Mouse (Mus musculus): ENCODE data around the gene Srpk3.
"Not testable (repeated sequence)": the region's sequence is repeated elsewhere in the genome, so short reads cannot be mapped to it uniquely, and the experiment has no call there.

The Srpk3 gene

DNA sequence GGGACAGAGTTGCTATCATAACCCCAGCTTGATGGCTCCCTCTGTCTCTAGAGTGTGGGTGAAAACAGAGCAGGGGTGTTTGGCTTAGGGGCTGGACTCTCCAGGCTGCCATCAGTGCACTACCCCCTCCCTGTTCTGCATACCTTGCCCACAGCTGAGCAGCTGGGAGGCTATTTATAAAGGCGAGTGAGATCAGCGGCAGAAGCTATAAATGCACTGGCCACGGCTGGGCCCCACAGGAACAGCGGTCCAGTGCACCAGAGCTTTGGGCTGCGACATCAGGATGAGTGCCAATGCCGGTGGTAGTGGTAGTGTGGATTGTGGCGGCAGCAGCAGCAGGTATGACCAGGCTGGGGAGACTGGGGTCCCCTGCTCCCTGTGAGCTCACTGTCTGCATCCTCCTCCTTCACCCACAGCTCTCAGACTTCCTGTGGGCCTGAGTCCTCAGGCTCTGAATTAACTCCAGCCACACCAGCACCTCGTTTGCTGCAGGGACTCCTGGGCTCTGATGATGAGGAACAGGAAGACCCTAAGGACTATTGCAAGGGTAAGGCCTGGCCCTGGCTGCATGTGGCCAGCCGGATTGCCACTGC, at the start of gene Srpk3:
Gene Srpk3 (plus strand): TSS at position 238 of the 593 bp plus-strand sequence.
- peak; percentile 44 to 46 for DNase-seq

- DNase-seq = no peak
Observed at GRCm38 (mm10) chrX:73730908-73731307, 43.3 kb upstream of the Srpk3 start.

DNA sequence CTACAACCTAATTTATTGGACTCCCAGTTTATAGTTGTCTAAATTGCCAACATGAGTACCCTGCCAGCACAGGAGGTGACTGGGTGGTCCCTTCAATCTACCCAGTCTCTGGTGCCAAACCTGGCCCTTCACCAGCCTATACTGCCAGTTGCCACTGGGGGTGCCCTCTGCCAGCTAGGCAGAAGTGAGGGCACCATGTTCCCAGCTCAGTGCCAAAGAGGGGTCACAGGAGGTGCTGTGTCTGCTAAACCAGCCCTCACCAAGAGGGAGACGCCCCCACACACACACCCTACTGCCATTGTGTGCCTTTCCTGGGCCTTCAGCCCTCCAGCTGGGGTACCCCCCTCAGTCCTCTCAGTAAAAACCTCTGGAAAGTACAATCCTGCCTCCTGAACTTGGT, 36.0 kb upstream of the Srpk3 start:
- DNase-seq = peak; percentile 28 to 35

DNA sequence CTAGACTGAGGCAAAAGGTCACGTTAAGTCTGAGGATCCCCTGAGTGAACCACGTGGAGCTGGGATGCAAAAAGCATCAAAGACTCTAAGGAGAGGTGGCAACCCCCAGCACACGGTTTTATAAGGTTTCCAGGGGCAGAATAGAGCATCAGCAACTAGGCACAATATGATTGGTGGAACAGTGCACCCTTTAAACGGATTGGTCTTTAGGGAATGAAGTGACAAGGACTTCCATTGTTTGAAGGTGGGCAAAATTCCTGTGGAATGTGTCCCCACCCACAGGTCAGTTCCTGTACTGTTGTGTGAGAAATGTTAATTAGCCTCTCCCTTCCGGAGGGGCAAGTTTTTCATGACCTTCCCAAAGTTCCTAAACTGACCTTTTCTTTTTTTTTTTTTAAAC, 35.1 kb upstream of the Srpk3 start:
- DNase-seq = no peak

DNA sequence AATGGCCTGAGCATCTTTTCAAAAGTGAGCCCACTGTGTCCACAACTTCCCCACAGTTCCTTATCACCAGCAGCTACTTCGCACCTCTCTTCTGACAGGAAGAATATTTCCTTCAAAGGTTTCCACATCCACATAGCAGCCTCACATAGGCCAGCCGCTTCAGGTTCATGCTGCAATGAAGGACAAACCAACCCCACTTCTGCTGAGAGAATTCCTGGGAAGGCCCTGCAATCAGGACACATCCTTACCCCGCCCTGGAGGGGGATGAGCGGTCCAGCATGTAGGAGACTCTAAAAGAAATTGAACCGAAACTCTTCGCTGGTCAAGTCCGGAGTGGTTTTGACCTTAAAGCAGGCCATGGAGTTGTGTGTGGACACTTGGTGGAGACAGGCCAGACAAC, 34.4 kb upstream of the Srpk3 start:
- DNase-seq = not testable (repeated sequence)

DNA sequence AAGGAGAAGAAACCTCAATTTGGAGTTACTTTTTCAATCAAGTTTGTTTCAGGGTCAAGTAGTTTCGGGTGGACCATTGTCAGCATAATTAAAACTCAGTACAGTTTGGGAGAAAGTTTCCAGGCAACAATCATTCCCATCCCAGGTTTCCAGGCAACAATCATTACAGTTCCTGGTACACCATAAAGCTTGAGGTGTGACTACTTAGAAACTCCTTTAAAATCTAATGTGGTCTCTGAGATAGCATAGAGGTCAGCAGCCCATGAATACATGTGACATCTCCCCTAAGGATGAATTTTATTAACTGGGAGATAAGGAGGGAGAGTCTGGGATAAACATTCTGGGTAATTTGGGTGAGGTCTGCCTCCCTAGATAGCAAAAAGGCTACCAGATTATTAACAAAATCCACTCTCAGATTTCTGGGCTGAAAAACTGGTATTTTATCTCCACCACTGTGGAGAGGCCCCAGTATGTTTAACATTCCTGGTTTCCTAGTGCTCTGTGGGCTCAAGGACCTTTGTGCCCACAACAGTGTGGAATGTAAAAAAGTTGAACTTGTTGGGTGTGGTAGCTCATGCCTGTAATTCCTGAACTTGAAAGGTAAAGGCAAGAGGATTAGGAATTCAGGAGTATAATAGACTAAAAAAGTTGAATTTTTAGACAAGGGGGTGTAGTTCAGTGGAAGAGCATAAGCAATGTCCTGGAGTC, 29.3 kb upstream of the Srpk3 start:
- no peak for DNase-seq

GRCm38 (mm10) chrX:73748977-73749376, 25.2 kb upstream of the Srpk3 start:
- no peak for DNase-seq

- no peak for DNase-seq
Observed at GRCm38 (mm10) chrX:73756334-73757140, 17.7 kb upstream of the Srpk3 start, which contains the start of gene Plxnb3. Plxnb3 (plus strand) TSS chrX:73757090.

DNA sequence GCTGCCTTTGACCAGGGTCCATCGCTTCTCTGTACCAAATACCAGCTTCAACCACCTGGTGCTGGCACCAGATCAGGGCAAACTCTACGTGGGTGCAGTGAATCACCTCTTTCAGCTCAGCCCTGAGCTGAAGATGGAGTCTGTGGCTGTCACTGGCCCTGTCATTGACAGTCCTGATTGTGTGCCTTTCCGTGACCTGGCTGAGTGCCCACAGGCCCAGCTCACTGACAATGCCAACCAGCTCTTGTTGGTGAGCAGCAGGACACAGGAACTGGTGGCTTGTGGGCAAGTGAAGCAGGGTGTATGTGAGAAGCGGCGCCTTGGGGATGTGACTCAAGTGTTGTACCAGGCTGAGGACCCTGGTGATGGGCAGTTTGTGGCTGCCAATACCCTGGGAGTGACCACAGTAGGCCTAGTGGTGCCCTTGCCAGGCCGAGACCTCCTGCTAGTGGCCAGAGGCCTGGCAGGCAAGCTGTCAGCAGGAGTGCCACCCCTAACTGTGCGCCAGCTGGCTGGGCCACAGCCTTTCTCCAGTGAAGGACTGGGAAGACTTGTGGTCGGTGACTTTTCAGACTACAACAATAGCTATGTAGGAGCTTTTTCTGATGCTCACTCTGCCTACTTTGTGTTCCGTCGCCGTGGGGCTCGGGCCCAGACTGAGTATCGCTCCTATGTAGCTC, 15.5 kb upstream of the Srpk3 start:
- DNase-seq = no peak

- DNase-seq = no peak
Observed at GRCm38 (mm10) chrX:73765311-73765710, 8.9 kb upstream of the Srpk3 start.

DNA sequence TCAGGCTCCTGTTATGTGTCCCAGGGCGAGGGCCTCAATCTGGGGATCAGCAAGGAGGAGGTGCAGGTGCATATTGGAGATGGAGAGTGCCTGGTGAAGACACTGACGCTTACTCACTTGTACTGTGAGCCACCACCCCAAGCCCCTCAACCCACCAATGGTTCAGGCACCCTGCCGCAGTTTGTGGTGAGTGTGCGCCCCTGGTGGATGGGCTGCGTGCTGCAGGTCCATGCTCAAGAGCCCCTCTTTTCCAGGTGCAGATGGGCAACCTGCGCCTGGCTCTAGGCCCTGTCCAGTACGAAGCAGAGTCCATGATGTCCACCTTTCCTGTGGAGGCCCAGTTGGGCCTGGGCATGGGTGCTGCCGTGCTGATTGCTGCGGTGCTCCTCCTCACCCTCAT, 6.9 kb upstream of the Srpk3 start:
- DNase-seq = peak; percentile 44 to 46

DNA sequence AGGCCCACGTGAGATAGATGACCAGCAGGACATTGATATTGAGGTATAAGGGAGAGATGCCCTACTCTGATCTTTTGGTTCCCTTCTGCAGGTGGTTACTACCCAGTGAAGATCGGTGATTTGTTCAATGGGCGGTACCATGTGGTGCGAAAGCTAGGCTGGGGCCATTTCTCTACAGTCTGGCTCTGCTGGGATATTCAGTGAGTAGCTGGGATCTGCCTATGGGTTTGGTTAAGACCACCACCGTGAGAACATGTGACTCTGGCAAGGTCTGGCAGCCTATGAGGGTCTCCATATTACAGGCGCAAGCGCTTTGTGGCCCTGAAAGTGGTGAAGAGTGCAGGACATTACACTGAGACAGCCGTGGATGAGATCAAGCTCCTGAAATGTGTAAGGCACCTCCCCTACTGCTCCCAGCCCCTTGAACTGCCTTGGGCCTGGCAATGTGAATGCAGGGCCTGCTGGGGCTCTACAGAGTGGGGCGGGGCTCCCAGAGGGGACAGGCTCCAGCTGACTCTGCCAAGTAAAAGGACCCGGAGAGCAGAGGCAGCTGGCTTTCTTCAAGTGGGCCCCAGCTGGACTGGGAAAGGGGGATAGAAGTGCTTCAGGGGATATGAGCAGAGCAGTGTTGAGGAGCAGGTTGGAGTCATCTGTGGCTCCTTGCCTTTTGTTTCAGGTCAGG, 738 bp downstream of the Srpk3 start:
- no peak for DNase-seq

DNA sequence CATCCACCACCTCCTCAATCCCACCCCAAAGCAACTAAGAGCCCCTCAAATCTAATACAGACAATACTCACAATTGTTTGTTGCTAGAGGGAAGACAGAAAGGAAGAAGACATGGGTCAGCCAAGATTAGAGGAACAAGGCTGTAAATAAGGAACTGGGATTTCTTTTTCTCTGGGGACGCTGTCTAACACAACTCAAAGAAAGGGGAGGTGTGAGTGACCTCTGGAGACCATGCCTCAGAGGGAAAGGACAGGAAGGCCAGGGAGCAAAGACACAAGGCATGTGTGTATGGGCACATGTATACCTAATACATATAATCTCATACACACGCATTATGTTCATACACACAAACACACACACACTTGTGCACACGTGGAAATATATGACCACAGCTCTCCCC, 8.0 kb downstream of the Srpk3 start:
- no peak for DNase-seq

- DNase-seq = no peak
Observed at GRCm38 (mm10) chrX:73785666-73786065, 11.5 kb downstream of the Srpk3 start.

DNA sequence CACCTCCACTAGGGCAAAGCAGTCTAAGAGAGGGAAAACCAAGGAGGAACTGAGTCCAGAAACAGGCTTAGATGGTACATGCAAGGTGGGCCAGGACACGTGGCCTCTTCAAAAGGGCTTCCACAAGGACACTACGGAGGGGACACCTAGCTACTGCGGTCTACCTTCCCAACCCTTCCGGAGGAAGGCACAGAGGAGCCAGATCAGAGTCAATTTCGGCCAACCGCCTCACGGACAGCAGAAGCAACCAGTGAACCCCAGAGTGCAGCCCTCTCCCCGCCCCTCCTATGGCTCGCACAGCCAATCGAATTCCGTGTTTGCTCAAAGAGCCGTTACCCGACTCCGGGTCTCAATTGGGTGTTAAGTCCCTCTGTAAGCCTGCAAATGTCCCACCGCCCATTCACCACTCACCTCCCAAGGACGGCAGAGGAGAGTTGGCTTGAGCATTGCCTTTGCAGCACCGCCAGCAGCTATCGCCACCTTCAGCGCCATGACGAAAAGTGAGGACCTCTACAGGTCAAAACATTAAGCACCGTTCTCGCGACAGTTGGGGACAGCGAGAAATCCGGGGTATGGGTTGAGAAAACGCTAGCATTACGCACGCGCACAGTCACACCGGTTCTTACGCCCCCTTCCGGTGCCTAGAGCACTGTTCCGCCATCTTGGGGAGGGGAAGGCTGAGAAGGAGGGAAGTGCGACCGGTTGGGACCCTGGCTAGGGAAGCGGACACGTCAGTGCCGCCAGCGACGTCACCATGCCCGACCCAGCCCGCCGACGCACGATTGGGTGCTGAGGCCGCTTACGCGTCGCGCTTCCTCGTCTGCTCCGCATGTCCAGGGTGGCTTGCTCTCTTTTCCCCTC, 12.4 kb downstream of the Srpk3 start, which contains the start of the genes Idh3g and Ssr4:
Gene Idh3g (minus strand): TSS at position 534 of the 861 bp plus-strand sequence.
Gene Ssr4 (plus strand): TSS at position 665 of the 861 bp plus-strand sequence.
- peak; percentile 93 to 94 for DNase-seq

DNA sequence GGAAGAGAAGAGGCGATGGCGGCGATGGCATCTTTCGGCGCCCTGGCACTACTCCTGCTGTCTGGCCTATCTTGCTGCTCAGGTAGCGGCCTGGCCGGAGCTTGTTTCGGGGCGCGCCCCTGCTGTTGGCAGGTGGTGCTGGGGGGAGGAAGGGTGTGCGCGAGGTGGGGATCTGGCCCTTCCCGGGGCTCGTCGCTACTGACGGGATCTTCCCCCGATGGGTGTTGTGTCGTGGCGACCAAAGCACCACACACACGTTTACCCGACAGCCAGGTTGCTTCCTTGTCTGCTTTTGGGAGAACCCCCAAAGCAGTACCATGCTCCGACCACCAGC, 13.0 kb downstream of the Srpk3 start:
- no peak for DNase-seq

GRCm38 (mm10) chrX:73788501-73788900, 14.3 kb downstream of the Srpk3 start:
- no peak for DNase-seq

GRCm38 (mm10) chrX:73793039-73793438, 18.8 kb downstream of the Srpk3 start:
- DNase-seq = no peak

GRCm38 (mm10) chrX:73793505-73793904, 19.3 kb downstream of the Srpk3 start:
- DNase-seq = no peak

- no peak for DNase-seq
Observed at GRCm38 (mm10) chrX:73797511-73797910, 23.3 kb downstream of the Srpk3 start.

GRCm38 (mm10) chrX:73798502-73798901, 24.3 kb downstream of the Srpk3 start:
- peak; percentile 83 to 85 for DNase-seq

- DNase-seq = no peak
Observed at GRCm38 (mm10) chrX:73805814-73806213, 31.6 kb downstream of the Srpk3 start.

Measured in B cell, adult 2 months (primary cell).